Mouse (Mus musculus): ENCODE measurements around the gene Aldh1a2. TPM values are rescaled to one million over a fixed set of nuclear protein-coding genes. Genes with fewer than 3 reads are reported as not detected.

Aldh1a2 gene
- polyA plus RNA-seq, 1 experiment, result 0.01 TPM

- no peaks in the 10 kb centered on the region for H3K36me3 ChIP-seq (ENCODE audit: control insufficient read depth, insufficient read depth)
- H3K79me3 ChIP-seq (ENCODE audit: low read depth), result no peaks in the 10 kb centered on the region
- no peaks in the 10 kb centered on the region for H3K27me3 ChIP-seq (ENCODE audit: control insufficient read depth, insufficient read depth, insufficient read length)
- no peak overlapping the region for H3K4me3 ChIP-seq (ENCODE audit: insufficient read depth, poor library complexity, severe bottlenecking)
- H3ac ChIP-seq (ENCODE audit: control insufficient read depth, insufficient read length, low read depth), result no peak overlapping the region
- TF ChIP-seq CEBPB (IDR thresholded peaks at IDR 0.05; ENCODE audit: low read depth) (no peak), MYOD1 (IDR thresholded peaks at IDR 0.05; ENCODE audit: control insufficient read depth, insufficient read length, low read depth) (no peak), USF1 (IDR thresholded peaks at IDR 0.05; ENCODE audit: low read depth) (no peak), MAX (IDR thresholded peaks at IDR 0.05) (no peak), FOSL1 (IDR thresholded peaks at IDR 0.05; ENCODE audit: insufficient read depth, low read length, poor library complexity, severe bottlenecking) (no peak), MYOG (IDR thresholded peaks at IDR 0.05; ENCODE audit: control insufficient read depth, extremely low read depth, insufficient read length) (no peak), CTCF (IDR thresholded peaks at IDR 0.05; ENCODE audit: control insufficient read depth, insufficient read depth, insufficient read length) (no peak)
- H3K79me2 ChIP-seq (ENCODE audit: control insufficient read depth, insufficient read depth), result no peaks in the 10 kb centered on the region
Observed at GRCm38 (mm10) chr9:71288738-71289137, 73.1 kb downstream of the Aldh1a2 start.

- Histone ChIP-seq H3K27me3 (ENCODE audit: control insufficient read depth, insufficient read depth, insufficient read length) (no peaks in the 10 kb centered on the region), H3K79me2 (ENCODE audit: control insufficient read depth, insufficient read depth) (no peaks in the 10 kb centered on the region), H3K36me3 (ENCODE audit: control insufficient read depth, insufficient read depth) (no peaks in the 10 kb centered on the region), H3ac (ENCODE audit: control insufficient read depth, insufficient read length, low read depth) (no peak overlapping the region), H3K79me3 (ENCODE audit: low read depth) (no peaks in the 10 kb centered on the region), H3K4me3 (ENCODE audit: insufficient read depth, poor library complexity, severe bottlenecking) (no peak overlapping the region)
- TF ChIP-seq USF1 (IDR thresholded peaks at IDR 0.05; ENCODE audit: low read depth), result no peak
- TF ChIP-seq CEBPB (IDR thresholded peaks at IDR 0.05; ENCODE audit: low read depth), result no peak
- TF ChIP-seq FOSL1 (IDR thresholded peaks at IDR 0.05; ENCODE audit: insufficient read depth, low read length, poor library complexity, severe bottlenecking), result no peak
- TF ChIP-seq MYOD1 (IDR thresholded peaks at IDR 0.05; ENCODE audit: control insufficient read depth, insufficient read length, low read depth), result no peak
- TF ChIP-seq MYOG (IDR thresholded peaks at IDR 0.05; ENCODE audit: control insufficient read depth, extremely low read depth, insufficient read length), result no peak
- TF ChIP-seq CTCF (IDR thresholded peaks at IDR 0.05; ENCODE audit: control insufficient read depth, insufficient read depth, insufficient read length), result no peak
- TF ChIP-seq MAX (IDR thresholded peaks at IDR 0.05), result no peak
Observed at GRCm38 (mm10) chr9:71289810-71290209, 74.2 kb downstream of the Aldh1a2 start.

DNA sequence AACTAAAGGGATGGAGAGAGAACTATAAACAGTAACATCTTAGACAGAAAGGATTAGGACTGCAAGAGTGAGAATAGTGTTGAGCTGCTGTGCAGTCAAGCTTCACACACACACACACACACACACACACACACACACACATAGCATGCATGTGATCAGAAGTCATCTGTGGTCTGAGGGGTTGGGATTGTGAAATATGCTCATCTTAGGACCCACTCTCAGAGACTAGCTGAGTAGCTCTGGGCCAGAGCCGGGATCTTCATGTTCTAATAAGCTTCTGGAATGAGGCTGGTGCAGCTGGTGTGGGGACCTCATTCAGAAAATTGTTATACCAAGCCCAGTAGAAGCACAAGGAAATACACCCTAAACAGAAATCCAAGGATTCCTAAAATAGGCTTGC lies 75.1 kb downstream of the Aldh1a2 start:
- no peaks in the 10 kb centered on the region for H3K79me3 ChIP-seq (ENCODE audit: low read depth)
- no peaks in the 10 kb centered on the region for H3K79me2 ChIP-seq (ENCODE audit: control insufficient read depth, insufficient read depth)
- no peak overlapping the region for H3ac ChIP-seq (ENCODE audit: control insufficient read depth, insufficient read length, low read depth)
- no peak overlapping the region for H3K4me3 ChIP-seq (ENCODE audit: insufficient read depth, poor library complexity, severe bottlenecking)
- TF ChIP-seq USF1 (IDR thresholded peaks at IDR 0.05; ENCODE audit: low read depth), result no peak
- TF ChIP-seq MYOG (IDR thresholded peaks at IDR 0.05; ENCODE audit: control insufficient read depth, extremely low read depth, insufficient read length), result no peak
- no peaks in the 10 kb centered on the region for H3K36me3 ChIP-seq (ENCODE audit: control insufficient read depth, insufficient read depth)
- peaks cover 6% of the 10 kb centered on the region for H3K27me3 ChIP-seq (ENCODE audit: control insufficient read depth, insufficient read depth, insufficient read length)

DNA sequence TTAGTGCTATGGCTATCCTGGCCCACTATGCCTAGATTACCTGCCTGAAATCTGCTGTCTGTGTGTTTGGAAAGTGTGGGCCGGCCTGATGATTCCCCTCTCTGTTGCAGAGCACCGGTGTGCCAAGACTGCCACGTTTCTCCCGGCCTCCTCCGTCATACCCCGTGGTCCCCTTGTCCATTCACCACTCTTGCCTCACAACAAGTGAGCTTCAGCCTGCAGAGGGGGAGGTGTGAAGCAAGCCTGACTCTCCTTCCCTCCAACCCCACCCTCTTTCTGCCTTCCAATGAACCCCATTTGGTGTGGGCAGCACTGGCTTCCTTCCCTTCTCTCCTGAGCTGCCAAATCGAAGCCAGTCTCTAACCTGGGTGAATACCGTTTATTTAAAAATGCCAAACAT lies 79.9 kb downstream of the Aldh1a2 start:
- TF ChIP-seq USF1 (IDR thresholded peaks at IDR 0.05; ENCODE audit: low read depth), result no peak
- no peak for TF ChIP-seq MYOD1 (IDR thresholded peaks at IDR 0.05; ENCODE audit: control insufficient read depth, insufficient read length, low read depth)
- TF ChIP-seq CEBPB (IDR thresholded peaks at IDR 0.05; ENCODE audit: low read depth), result no peak
- TF ChIP-seq FOSL1 (IDR thresholded peaks at IDR 0.05; ENCODE audit: insufficient read depth, low read length, poor library complexity, severe bottlenecking), result no peak
- no peak for TF ChIP-seq MAX (IDR thresholded peaks at IDR 0.05)
- no peak for TF ChIP-seq MYOG (IDR thresholded peaks at IDR 0.05; ENCODE audit: control insufficient read depth, extremely low read depth, insufficient read length)
- no peak for TF ChIP-seq CTCF (IDR thresholded peaks at IDR 0.05; ENCODE audit: control insufficient read depth, insufficient read depth, insufficient read length)
- Histone ChIP-seq H3K4me3 (ENCODE audit: insufficient read depth, poor library complexity, severe bottlenecking) (no peak overlapping the region), H3K36me3 (ENCODE audit: control insufficient read depth, insufficient read depth) (no peaks in the 10 kb centered on the region), H3ac (ENCODE audit: control insufficient read depth, insufficient read length, low read depth) (no peak overlapping the region), H3K27me3 (ENCODE audit: control insufficient read depth, insufficient read depth, insufficient read length) (peaks cover 6% of the 10 kb centered on the region), H3K79me3 (ENCODE audit: low read depth) (no peaks in the 10 kb centered on the region), H3K79me2 (ENCODE audit: control insufficient read depth, insufficient read depth) (no peaks in the 10 kb centered on the region)

DNA sequence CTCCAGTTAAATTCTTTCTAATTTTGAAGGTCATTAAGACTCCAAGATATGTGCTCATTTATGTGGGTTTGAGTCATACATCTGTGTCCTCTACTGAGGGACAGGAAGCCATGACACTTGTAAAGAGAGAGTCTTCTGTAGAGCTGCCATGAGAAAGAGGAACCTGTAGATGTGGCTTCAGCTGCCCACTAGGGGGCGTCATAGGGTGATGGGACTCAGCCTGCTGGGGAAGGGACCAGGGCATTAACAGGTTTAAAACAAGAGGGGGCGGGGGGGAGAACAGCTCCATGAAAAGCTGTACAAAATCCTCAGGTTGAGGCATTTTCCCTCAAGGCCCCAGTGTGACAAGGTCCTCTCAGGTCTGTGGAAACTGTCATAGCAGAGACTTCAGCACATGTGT lies 88.0 kb downstream of the Aldh1a2 start:
- Histone ChIP-seq H3K79me2 (ENCODE audit: control insufficient read depth, insufficient read depth) (no peaks in the 10 kb centered on the region), H3K79me3 (ENCODE audit: low read depth) (no peaks in the 10 kb centered on the region), H3K27me3 (ENCODE audit: control insufficient read depth, insufficient read depth, insufficient read length) (no peaks in the 10 kb centered on the region), H3ac (ENCODE audit: control insufficient read depth, insufficient read length, low read depth) (no peak overlapping the region), H3K36me3 (ENCODE audit: control insufficient read depth, insufficient read depth) (no peaks in the 10 kb centered on the region), H3K4me3 (ENCODE audit: insufficient read depth, poor library complexity, severe bottlenecking) (no peak overlapping the region)
- TF ChIP-seq FOSL1 (IDR thresholded peaks at IDR 0.05; ENCODE audit: insufficient read depth, low read length, poor library complexity, severe bottlenecking), result no peak
- TF ChIP-seq USF1 (IDR thresholded peaks at IDR 0.05; ENCODE audit: low read depth), result no peak
- no peak for TF ChIP-seq MYOD1 (IDR thresholded peaks at IDR 0.05; ENCODE audit: control insufficient read depth, insufficient read length, low read depth)
- no peak for TF ChIP-seq MYOG (IDR thresholded peaks at IDR 0.05; ENCODE audit: control insufficient read depth, extremely low read depth, insufficient read length)
- TF ChIP-seq CTCF (IDR thresholded peaks at IDR 0.05; ENCODE audit: control insufficient read depth, insufficient read depth, insufficient read length), result no peak
- no peak for TF ChIP-seq CEBPB (IDR thresholded peaks at IDR 0.05; ENCODE audit: low read depth)
- TF ChIP-seq MAX (IDR thresholded peaks at IDR 0.05), result no peak

DNA sequence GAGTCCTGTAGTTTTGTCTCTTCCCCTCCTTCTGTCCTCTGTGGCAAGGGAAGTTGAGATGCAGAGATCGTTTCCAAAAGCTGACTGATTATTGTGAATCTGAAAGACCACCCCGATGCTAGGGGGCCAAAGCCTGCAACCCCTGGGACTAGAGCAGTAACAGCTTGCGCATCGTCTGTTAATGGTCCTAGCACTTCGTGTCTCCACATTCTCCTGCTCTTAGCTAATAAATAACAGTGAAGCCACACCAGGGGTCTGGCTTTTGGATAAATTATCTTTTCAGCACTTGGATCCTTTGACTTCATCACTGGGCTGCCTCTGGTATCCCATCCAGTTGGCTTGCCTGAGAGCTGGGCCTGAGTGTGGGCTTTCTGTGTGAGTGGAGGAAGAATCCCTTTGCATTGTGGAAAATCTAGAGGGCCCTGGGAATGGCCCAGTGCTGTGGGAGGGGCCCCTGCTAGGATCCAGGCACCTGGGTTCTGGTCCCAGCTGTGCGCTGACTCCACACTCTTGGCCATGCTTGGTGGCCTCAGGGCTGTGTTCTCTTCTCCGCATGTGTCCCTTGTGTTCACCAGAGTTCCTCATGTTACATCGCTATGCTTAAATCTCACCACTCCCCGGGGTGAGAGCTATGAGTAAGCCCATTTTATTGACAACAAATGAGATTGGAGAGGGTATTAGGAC lies 91.7 kb downstream of the Aldh1a2 start:
- H3K79me3 ChIP-seq (ENCODE audit: low read depth), result no peaks in the 10 kb centered on the region
- no peaks in the 10 kb centered on the region for H3K79me2 ChIP-seq (ENCODE audit: control insufficient read depth, insufficient read depth)
- H3K36me3 ChIP-seq (ENCODE audit: control insufficient read depth, insufficient read depth), result no peaks in the 10 kb centered on the region
- peaks cover 4% of the 10 kb centered on the region for H3K27me3 ChIP-seq (ENCODE audit: control insufficient read depth, insufficient read depth, insufficient read length)
- TF ChIP-seq USF1 (IDR thresholded peaks at IDR 0.05; ENCODE audit: low read depth), result no peak
- TF ChIP-seq MYOD1 (IDR thresholded peaks at IDR 0.05; ENCODE audit: control insufficient read depth, insufficient read length, low read depth), result no peak
- TF ChIP-seq CEBPB (IDR thresholded peaks at IDR 0.05; ENCODE audit: low read depth), result no peak
- no peak for TF ChIP-seq FOSL1 (IDR thresholded peaks at IDR 0.05; ENCODE audit: insufficient read depth, low read length, poor library complexity, severe bottlenecking)
- TF ChIP-seq MAX (IDR thresholded peaks at IDR 0.05), result no peak
- no peak for TF ChIP-seq CTCF (IDR thresholded peaks at IDR 0.05; ENCODE audit: control insufficient read depth, insufficient read depth, insufficient read length)
- TF ChIP-seq MYOG (IDR thresholded peaks at IDR 0.05; ENCODE audit: control insufficient read depth, extremely low read depth, insufficient read length), result no peak
- H3K4me3 ChIP-seq (ENCODE audit: insufficient read depth, poor library complexity, severe bottlenecking), result no peak overlapping the region
- H3ac ChIP-seq (ENCODE audit: control insufficient read depth, insufficient read length, low read depth), result no peak overlapping the region

All from C2C12 (cell line).